Comparison of ENCODE assay signal across 8 mouse cellular contexts in the genomic region with DNA sequence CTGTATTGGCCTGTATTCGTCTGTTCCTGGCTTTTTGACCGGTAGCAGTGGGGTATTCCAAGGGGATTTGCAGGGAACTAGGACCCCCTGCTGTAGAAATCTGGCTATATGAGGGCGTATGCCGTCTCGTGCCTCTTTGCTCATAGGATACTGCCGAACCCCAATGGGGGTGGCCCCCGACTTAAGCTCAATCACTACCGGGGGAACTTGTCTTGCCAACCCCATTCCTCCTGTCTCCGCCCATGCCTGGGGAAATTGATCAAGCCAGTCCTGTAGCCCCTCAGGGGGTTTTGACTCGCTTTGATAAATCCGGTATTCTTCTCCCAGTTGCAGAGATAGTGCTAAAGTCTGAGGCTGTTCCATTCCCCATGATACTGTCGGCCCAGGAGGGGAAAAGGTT.
DNase-seq lines count a peak whose midpoint lies in the region; ATAC-seq and TF ChIP-seq lines count a peak whose summit lies in the region.

No protein-coding gene starts in this region.

- H3K4me1 ChIP-seq in kidney, postnatal 0 days (replicated peaks; ENCODE audit: insufficient read depth, low read length), result no peaks in the 10 kb centered on the region
- H3K4me1 ChIP-seq in liver, embryonic 11.5 days (replicated peaks; ENCODE audit: control insufficient read depth, insufficient read depth, low read length), result no peaks in the 10 kb centered on the region
- no peaks in the 10 kb centered on the region for H3K4me1 ChIP-seq in stomach, postnatal 0 days (replicated peaks; ENCODE audit: control insufficient read depth, insufficient read depth)

- no peak overlapping the region for H3K27ac ChIP-seq in kidney, postnatal 0 days
- H3K27ac ChIP-seq in liver, embryonic 11.5 days (ENCODE audit: low read depth, low read length), result no peak overlapping the region
- no peak overlapping the region for H3K27ac ChIP-seq in stomach, postnatal 0 days (replicated peaks)

- no peak for TF ChIP-seq EP300 in stomach, postnatal 0 days (optimal IDR thresholded peaks at IDR 0.05)

- H3K9ac ChIP-seq in kidney, postnatal 0 days (ENCODE audit: low read depth, low read length), result no peak overlapping the region
- no peak overlapping the region for H3K9ac ChIP-seq in liver, embryonic 11.5 days (ENCODE audit: low read depth, low read length)
- H3K9ac ChIP-seq in stomach, postnatal 0 days (ENCODE audit: low read length), result no peak overlapping the region

- H3K4me2 ChIP-seq in kidney, postnatal 0 days (ENCODE audit: low read length), result no peak overlapping the region
- no peak overlapping the region for H3K4me2 ChIP-seq in liver, embryonic 11.5 days
- H3K4me2 ChIP-seq in stomach, postnatal 0 days (replicated peaks; ENCODE audit: low read depth), result no peak overlapping the region

- peak; percentile 40; the same call in 1 of the 2 replicates for ATAC-seq in kidney, postnatal 0 days (replicated peaks; ENCODE audit: low FRiP score, low read depth)
- ATAC-seq in liver, embryonic 11.5 days (replicated peaks; ENCODE audit: low FRiP score), result peak; percentile 34
- peak; percentile 41; the same call in 1 of the 2 replicates for ATAC-seq in stomach, postnatal 0 days (ENCODE audit: low FRiP score, low TSS enrichment)

- peak; percentile 5 for DNase-seq in kidney, postnatal 0 days (ENCODE audit: low spot score)
- DNase-seq in kidney, adult 18-20 months, result no peak
- DNase-seq in T-cell, adult 2 months (ENCODE audit: low spot score), result peak; percentile 3
- peak; percentile 5 for DNase-seq in gastrocnemius, postnatal 25 days
- DNase-seq in liver, embryonic 11.5 days (ENCODE audit: low spot score), result peak; percentile 51
- DNase-seq in stomach, postnatal 0 days (ENCODE audit: low spot score), result peak; percentile 31
- DNase-seq in cerebellum, adult 18-20 months, result no peak
- no peak for DNase-seq in left cerebral cortex, adult 11 months (ENCODE audit: low spot score)

- WGBS in kidney, postnatal 0 days, result 73% methylated on average over 12 of the region's 12 CpGs
- 65% methylated on average over 12 of the region's 12 CpGs for WGBS in liver, embryonic 11.5 days
- 65% methylated on average over 12 of the region's 12 CpGs for WGBS in stomach, postnatal 0 days

- TF ChIP-seq CTCF in kidney, postnatal 0 days (IDR thresholded peaks at IDR 0.05; ENCODE audit: low read depth), result no peak
- no peak for TF ChIP-seq CTCF in stomach, postnatal 0 days (IDR thresholded peaks at IDR 0.05; ENCODE audit: low read depth)

- H3K36me3 ChIP-seq in kidney, postnatal 0 days (ENCODE audit: insufficient read depth, low read length), result no peaks in the 10 kb centered on the region
- peaks cover 24% of the 10 kb centered on the region for H3K36me3 ChIP-seq in liver, embryonic 11.5 days (ENCODE audit: control insufficient read depth, insufficient read depth, low read length)
- H3K36me3 ChIP-seq in stomach, postnatal 0 days (ENCODE audit: control insufficient read depth, insufficient read depth, low read length), result peaks cover 3% of the 10 kb centered on the region; the same call in 1 of the 2 replicates

- peaks cover 72% of the 10 kb centered on the region for H3K9me3 ChIP-seq in kidney, postnatal 0 days (replicated peaks; ENCODE audit: low read length)
- H3K9me3 ChIP-seq in liver, embryonic 11.5 days (ENCODE audit: control insufficient read depth, low read length), result peaks cover 78% of the 10 kb centered on the region
- H3K9me3 ChIP-seq in stomach, postnatal 0 days (ENCODE audit: control insufficient read depth, low read length), result peaks cover 68% of the 10 kb centered on the region

- no peak overlapping the region for H3K4me3 ChIP-seq in kidney, postnatal 0 days (replicated peaks; ENCODE audit: low read depth, low read length)
- no peak overlapping the region for H3K4me3 ChIP-seq in liver, embryonic 11.5 days (ENCODE audit: low read depth, low read length)
- no peak overlapping the region for H3K4me3 ChIP-seq in stomach, postnatal 0 days (ENCODE audit: low read depth, low read length)

- no peaks in the 10 kb centered on the region for H3K27me3 ChIP-seq in kidney, postnatal 0 days (ENCODE audit: insufficient read depth, low read length)
- peaks cover 9% of the 10 kb centered on the region for H3K27me3 ChIP-seq in liver, embryonic 11.5 days (replicated peaks; ENCODE audit: control insufficient read depth, insufficient read depth, low read length)
- no peaks in the 10 kb centered on the region for H3K27me3 ChIP-seq in stomach, postnatal 0 days (ENCODE audit: control insufficient read depth, insufficient read depth, low read length)

Comparison
In these comparisons a context has a peak if more than half of its experiments do, and no peak if none do; other contexts are left out.
1. DNase-seq: peak in kidney, postnatal 0 days (single experiment), T-cell, adult 2 months (single experiment), gastrocnemius, postnatal 25 days (single experiment), liver, embryonic 11.5 days (single experiment) and stomach, postnatal 0 days (single experiment); none in kidney, adult 18-20 months (single experiment), cerebellum, adult 18-20 months (0 of 2) and left cerebral cortex, adult 11 months (single experiment).
2. Peak in every context shown above with its lines, with median percentiles within 50 percentile points of each other: ATAC-seq.